Mouse (Mus musculus): ENCODE measurements around the gene Scyl1. TPM values are rescaled to one million over a fixed set of nuclear protein-coding genes. Genes with fewer than 3 reads are reported as not detected.

Gene Scyl1
- polyA plus RNA-seq, 1 experiment from 2014 or later, result 67.4 TPM

DNA sequence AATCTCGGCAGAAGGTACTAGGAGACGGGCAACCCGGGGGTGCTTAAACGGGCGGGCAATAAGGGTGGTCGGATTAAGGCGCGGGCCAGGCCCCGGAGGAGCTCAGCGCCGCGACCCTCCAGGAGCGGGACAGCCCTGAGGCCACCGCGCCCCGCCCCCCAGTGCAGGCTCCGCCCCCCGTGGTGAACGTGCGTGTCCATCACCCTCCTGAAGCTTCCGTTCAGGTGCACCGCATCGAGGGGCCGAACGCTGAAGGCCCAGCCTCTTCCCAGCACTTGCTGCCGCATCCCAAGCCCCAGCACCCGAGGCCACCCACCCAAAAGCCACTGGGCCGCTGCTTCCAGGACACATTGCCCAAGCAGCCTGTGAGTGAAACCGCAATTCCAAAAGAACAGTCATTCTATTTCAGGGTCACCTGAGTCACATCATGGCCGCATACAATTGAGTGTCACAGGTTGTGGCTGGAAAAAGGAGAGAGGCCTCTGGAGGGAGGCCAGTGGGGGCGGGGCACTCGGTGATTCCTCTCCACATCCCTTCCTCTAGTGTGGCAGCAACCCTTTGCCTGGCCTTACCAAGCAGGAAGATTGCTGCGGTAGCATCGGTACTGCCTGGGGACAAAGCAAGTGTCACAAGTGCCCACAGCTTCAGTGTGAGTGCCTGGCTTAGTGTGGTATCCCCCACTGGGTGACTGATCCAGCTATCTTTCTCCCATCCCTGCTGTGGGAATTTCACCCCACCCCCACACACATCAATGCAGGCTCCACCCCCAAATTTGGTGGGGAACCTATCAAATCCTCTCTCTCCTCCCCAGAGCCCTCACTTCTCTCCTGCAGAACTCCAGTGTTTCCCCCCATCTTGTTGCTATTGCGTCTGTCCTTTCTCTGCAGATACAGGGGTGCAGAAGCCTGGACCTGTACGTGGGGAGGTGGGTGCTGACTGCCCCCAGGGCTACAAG is 25.2 kb downstream of the Scyl1 start:
- peak overlapping the region; percentile 20; the same call in 1 of the 2 replicates for H3K4me3 ChIP-seq (ENCODE audit: low read depth, low read length)
- ATAC-seq (ENCODE audit: insufficient read depth, low FRiP score, low TSS enrichment) (no peak), DNase-seq (ENCODE audit: low spot score) (peak; percentile 26)
- H3K27me3 ChIP-seq (ENCODE audit: control insufficient read depth, insufficient read depth, low read length), result peaks cover 56% of the 10 kb centered on the region
- H3K4me2 ChIP-seq (ENCODE audit: low read depth), result peak overlapping the region; percentile 39
- no peak overlapping the region for H3K27ac ChIP-seq (ENCODE audit: low read depth, low read length)
- 0 out of 2 replicates have a peak overlapping the region, but pooled peaks have one; percentile 16 for H3K9ac ChIP-seq (ENCODE audit: low read length)
- peaks cover 24% of the 10 kb centered on the region for H3K4me1 ChIP-seq (ENCODE audit: control insufficient read depth, insufficient read depth, low read length)
- 3% methylated on average over 36 of the region's 36 CpGs for WGBS
- H3K9me3 ChIP-seq (ENCODE audit: control insufficient read depth, low read length), result no peaks in the 10 kb centered on the region; the same call in 1 of the 2 replicates
- H3K36me3 ChIP-seq (ENCODE audit: control insufficient read depth, insufficient read depth, low read length), result no peaks in the 10 kb centered on the region

DNA sequence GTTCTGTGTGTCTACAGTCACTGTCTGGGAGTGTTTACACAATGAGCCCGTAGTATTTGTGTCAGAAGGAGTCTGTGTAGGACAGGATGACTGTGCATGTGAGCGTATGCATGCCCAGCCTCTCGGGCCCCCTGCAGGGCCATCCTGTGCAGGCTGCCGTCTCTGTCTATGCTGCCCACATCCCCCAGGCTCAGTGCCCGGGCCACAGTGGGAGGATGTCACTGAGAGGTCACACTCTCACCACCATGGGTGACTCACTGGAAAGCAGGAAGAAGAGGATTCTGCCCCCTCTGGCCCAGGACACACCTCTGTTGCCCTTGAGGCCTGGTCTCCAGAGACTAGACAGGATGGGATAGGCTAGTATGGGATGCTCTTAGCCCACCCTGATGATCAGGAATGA is 27.6 kb downstream of the Scyl1 start:
- Histone ChIP-seq H3K9ac (ENCODE audit: low read length) (no peak overlapping the region), H3K27me3 (ENCODE audit: control insufficient read depth, insufficient read depth, low read length) (peaks cover 49% of the 10 kb centered on the region)

DNA sequence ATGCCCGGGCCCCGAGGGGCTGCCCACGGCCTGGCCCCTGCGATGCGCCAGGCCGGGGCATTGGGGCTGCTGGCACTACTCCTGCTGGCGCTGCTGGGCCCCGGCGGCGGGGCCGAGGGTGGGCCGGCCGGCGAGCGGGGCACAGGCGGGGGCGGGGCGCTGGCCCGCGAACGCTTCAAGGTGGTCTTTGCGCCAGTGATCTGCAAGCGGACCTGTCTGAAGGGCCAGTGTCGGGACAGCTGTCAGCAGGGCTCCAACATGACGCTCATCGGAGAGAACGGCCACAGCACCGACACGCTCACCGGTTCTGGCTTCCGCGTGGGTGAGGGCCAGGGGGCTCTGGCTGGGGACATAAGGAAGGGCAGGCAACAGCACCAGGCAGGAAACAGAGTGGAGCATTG is 29.0 kb downstream of the Scyl1 start:
- Histone ChIP-seq H3K9me3 (ENCODE audit: control insufficient read depth, low read length) (no peaks in the 10 kb centered on the region), H3K4me1 (ENCODE audit: control insufficient read depth, insufficient read depth, low read length) (peaks cover 24% of the 10 kb centered on the region), H3K4me3 (ENCODE audit: low read depth, low read length) (peak overlapping the region; percentile 61), H3K4me2 (ENCODE audit: low read depth) (peak overlapping the region; percentile 98), H3K27ac (ENCODE audit: low read depth, low read length) (no peak overlapping the region), H3K27me3 (ENCODE audit: control insufficient read depth, insufficient read depth, low read length) (peaks cover 49% of the 10 kb centered on the region), H3K9ac (ENCODE audit: low read length) (peak overlapping the region; percentile 85), H3K36me3 (ENCODE audit: control insufficient read depth, insufficient read depth, low read length) (no peaks in the 10 kb centered on the region)
- 2% methylated on average over 32 of the region's 32 CpGs for WGBS
- ATAC-seq (ENCODE audit: insufficient read depth, low FRiP score, low TSS enrichment) (peak; percentile 51), DNase-seq (ENCODE audit: low spot score) (peak; percentile 61)

More for the DNA sequence above, 27.6 kb downstream of the Scyl1 start:
- no peaks in the 10 kb centered on the region for H3K9me3 ChIP-seq (ENCODE audit: control insufficient read depth, low read length)
- DNase-seq (ENCODE audit: low spot score) (no peak), ATAC-seq (ENCODE audit: insufficient read depth, low FRiP score, low TSS enrichment) (no peak)
- H3K4me3 ChIP-seq (ENCODE audit: low read depth, low read length), result no peak overlapping the region
- H3K27ac ChIP-seq (ENCODE audit: low read depth, low read length), result no peak overlapping the region
- H3K36me3 ChIP-seq (ENCODE audit: control insufficient read depth, insufficient read depth, low read length), result no peaks in the 10 kb centered on the region
- WGBS, result 65% methylated on average over 5 of the region's 5 CpGs
- peaks cover 24% of the 10 kb centered on the region for H3K4me1 ChIP-seq (ENCODE audit: control insufficient read depth, insufficient read depth, low read length)
- H3K4me2 ChIP-seq (ENCODE audit: low read depth), result no peak overlapping the region

DNA sequence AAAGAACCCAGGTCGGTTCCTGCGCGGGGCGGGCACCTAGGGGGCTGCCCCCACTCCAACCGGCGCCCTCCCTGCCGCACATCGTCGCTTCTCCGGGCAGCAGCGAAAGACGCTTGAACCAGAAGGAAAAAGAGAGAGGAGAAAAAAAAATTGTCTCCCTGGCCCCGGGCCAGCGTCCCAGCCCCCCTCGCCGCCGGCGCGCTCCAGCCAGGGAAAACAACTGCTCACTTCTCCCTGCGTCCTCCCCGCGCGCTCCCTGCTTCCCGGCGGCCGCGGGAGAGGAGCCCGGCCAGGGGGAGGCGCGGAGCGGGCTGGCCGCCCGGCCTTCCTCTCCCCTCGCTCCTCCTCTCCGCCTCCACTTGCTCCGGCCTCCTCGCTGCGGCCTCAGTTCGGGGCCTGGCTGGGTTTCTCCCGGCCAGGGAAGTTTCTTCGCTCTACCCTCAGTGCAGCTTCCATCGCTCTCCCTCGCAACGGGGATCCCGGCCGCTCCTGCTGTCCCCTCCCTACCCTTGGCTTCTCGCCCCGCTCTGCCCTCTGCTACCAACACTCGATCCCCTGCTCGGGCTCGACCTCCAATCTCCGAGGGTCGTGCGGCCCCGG is 29.5 kb downstream of the Scyl1 start:
- Histone ChIP-seq H3K4me3 (ENCODE audit: low read depth, low read length) (peak overlapping the region; percentile 61), H3K27me3 (ENCODE audit: control insufficient read depth, insufficient read depth, low read length) (peaks cover 49% of the 10 kb centered on the region), H3K27ac (ENCODE audit: low read depth, low read length) (0 out of 2 replicates have a peak overlapping the region, but pooled peaks have one; percentile 17), H3K9me3 (ENCODE audit: control insufficient read depth, low read length) (no peaks in the 10 kb centered on the region), H3K36me3 (ENCODE audit: control insufficient read depth, insufficient read depth, low read length) (no peaks in the 10 kb centered on the region), H3K4me2 (ENCODE audit: low read depth) (peak overlapping the region; percentile 98), H3K9ac (ENCODE audit: low read length) (peak overlapping the region; percentile 85), H3K4me1 (ENCODE audit: control insufficient read depth, insufficient read depth, low read length) (peaks cover 24% of the 10 kb centered on the region)
- peak; percentile 75 for DNase-seq (ENCODE audit: low spot score)
- ATAC-seq (ENCODE audit: insufficient read depth, low FRiP score, low TSS enrichment), result peak; percentile 64
- WGBS, result under 1% methylated on average over 45 of the region's 55 CpGs

DNA sequence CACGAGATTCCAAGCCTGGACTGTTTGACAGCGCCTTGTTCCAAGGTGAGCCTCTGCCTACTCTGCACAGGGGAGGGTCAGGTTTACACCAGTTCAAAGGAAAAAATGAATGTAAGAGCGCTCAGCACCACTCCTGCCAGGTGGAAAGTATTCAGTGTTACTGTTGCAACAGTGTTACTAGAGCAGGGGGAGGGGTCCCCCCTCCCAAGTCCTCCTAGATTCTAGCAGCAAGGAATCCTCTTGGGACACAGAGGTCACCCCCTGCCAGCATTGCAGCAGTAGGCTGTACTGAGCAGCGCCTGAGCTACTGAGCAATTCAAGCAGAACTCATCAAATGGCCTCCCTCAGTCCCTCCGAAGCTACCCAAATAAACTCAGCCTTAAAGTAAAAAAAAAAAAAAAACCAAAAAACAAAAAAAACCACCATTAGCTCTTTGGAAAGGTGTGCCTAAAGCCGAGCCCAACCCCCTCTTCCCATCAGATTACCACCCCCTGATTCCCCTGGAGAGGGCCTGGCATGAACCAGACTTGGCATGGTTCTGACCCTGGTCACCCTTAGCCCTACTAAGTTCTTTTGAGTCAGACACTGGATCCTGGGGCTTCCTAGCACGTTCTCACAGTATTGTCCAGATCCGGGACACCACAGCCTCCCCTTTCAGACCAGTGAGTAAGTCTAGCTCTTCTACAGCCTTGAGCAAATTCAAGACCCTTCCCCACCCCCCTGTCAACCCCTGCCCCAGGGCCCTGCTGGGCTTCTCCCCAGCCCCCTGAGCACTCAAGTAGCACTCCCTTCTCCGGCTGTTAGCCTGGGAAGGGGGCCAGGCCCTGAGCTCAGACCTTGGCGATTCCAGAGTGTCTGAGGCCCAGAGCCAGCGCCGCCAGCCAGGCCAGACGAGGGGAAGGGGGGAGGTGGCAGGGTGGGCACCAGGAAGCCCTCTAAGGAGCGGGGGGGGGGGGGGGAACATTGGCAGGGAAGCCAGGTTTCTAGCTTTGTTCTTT is 30.6 kb downstream of the Scyl1 start, which contains the start of gene Ltbp3:
Gene Ltbp3, plus strand, starts transcription at position 585 of the 998 bp plus-strand sequence.
- ATAC-seq (ENCODE audit: insufficient read depth, low FRiP score, low TSS enrichment) (no peak), DNase-seq (ENCODE audit: low spot score) (no peak)
- 20% methylated on average over 13 of the region's 14 CpGs for WGBS

DNA sequence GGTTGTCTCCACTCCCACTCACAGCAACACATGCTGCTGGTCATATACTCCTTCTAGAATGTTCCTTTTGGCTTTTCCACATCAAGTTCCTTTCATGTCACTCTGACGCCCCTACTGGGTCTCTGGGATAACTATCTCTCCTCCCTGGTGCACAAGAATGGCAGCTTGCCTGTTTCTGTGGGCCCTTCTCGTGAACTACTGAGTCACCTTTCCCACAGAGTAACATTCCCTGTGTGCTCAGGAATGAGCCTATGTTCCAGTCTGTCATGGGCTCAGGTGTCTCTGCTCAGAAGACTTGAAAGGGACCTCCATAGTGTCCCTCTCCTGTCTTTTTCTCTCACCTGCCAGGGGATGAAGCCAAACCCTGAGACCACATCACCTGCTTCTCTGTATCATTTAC is 31.8 kb downstream of the Scyl1 start:
- Histone ChIP-seq H3K9ac (ENCODE audit: low read length) (no peak overlapping the region), H3K27me3 (ENCODE audit: control insufficient read depth, insufficient read depth, low read length) (peaks cover 30% of the 10 kb centered on the region), H3K4me1 (ENCODE audit: control insufficient read depth, insufficient read depth, low read length) (peaks cover 12% of the 10 kb centered on the region; the same call in 1 of the 2 replicates), H3K4me3 (ENCODE audit: low read depth, low read length) (no peak overlapping the region), H3K36me3 (ENCODE audit: control insufficient read depth, insufficient read depth, low read length) (no peaks in the 10 kb centered on the region), H3K9me3 (ENCODE audit: control insufficient read depth, low read length) (no peaks in the 10 kb centered on the region), H3K4me2 (ENCODE audit: low read depth) (no peak overlapping the region), H3K27ac (ENCODE audit: low read depth, low read length) (no peak overlapping the region)
- no peak for ATAC-seq (ENCODE audit: insufficient read depth, low FRiP score, low TSS enrichment)
- 46% methylated on average over 2 of the region's 2 CpGs for WGBS
- DNase-seq (ENCODE audit: low spot score), result no peak

More for the DNA sequence above, 30.6 kb downstream of the Scyl1 start, which contains the start of gene Ltbp3:
- Histone ChIP-seq H3K9ac (ENCODE audit: low read length) (peak within 1 kb of the TSS; percentile 85), H3K27ac (ENCODE audit: low read depth, low read length) (0 out of 2 replicates have a peak within 1 kb of the TSS, but pooled peaks have one; percentile 17), H3K4me2 (ENCODE audit: low read depth) (peak within 1 kb of the TSS; percentile 98), H3K4me3 (ENCODE audit: low read depth, low read length) (peak within 1 kb of the TSS; percentile 61), H3K4me1 (ENCODE audit: control insufficient read depth, insufficient read depth, low read length) (peaks cover 14% of the 10 kb centered on the region), H3K27me3 (ENCODE audit: control insufficient read depth, insufficient read depth, low read length) (peaks cover 41% of the 10 kb centered on the region), H3K36me3 (ENCODE audit: control insufficient read depth, insufficient read depth, low read length) (no peaks in the 10 kb centered on the region), H3K9me3 (ENCODE audit: control insufficient read depth, low read length) (no peaks in the 10 kb centered on the region)

DNA sequence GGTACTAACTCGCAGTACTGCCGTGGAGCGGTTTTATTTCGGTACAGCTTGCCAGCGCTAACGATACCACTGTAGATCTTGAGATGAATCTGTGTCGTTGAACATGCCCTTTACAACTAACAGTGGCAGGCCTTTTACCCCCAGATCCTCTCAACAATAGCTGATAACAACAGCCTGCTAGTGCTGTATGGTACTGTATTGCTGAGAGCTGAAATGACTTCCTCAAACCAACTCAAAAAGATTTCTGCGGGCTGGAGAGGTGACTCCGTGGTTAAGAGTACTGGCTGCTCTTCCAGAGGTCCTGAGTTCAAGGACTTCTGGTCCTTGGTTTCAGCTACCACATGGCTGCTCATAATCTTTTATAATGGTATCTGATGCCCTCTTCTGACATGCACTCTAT is 36.9 kb downstream of the Scyl1 start:
- ATAC-seq (ENCODE audit: insufficient read depth, low FRiP score, low TSS enrichment) (no peak), DNase-seq (ENCODE audit: low spot score) (no peak)
- no peak overlapping the region for H3K4me2 ChIP-seq (ENCODE audit: low read depth)
- H3K27ac ChIP-seq (ENCODE audit: low read depth, low read length), result no peak overlapping the region
- no peaks in the 10 kb centered on the region for H3K9me3 ChIP-seq (ENCODE audit: control insufficient read depth, low read length)
- 80% methylated on average over 9 of the region's 9 CpGs for WGBS
- no peak overlapping the region for H3K9ac ChIP-seq (ENCODE audit: low read length)
- no peaks in the 10 kb centered on the region for H3K36me3 ChIP-seq (ENCODE audit: control insufficient read depth, insufficient read depth, low read length)
- H3K27me3 ChIP-seq (ENCODE audit: control insufficient read depth, insufficient read depth, low read length), result no peaks in the 10 kb centered on the region
- H3K4me3 ChIP-seq (ENCODE audit: low read depth, low read length), result no peak overlapping the region
- peaks cover 16% of the 10 kb centered on the region for H3K4me1 ChIP-seq (ENCODE audit: control insufficient read depth, insufficient read depth, low read length)

Data from neural tube, embryonic 11.5 days (tissue).